Mouse (Mus musculus) gastrocnemius, adult 18-20 months (tissue): ENCODE measurements around the gene Cpm. TPM values are rescaled to one million over a fixed set of nuclear protein-coding genes. Genes with fewer than 3 reads are reported as not detected.
"Not testable (repeated sequence)": the region's sequence is repeated elsewhere in the genome, so short reads cannot be mapped to it uniquely, and the experiment has no call there.

Experiments
- DNase-seq: peaks from one replicate; pipeline ENCODE4 v3.0.0; 2021; ENCODE audit warnings: low spot score
- total RNA-seq, 2 experiments: library from RNA; stranded (reverse); gene quantifications; 2 replicates each; pipeline ENCODE4 v1.2.3; 2021

The Cpm gene
- total RNA-seq, 2 experiments from 2014 or later: 2.5 to 2.9 TPM

- no peak for DNase-seq
Measured at GRCm38 (mm10) chr10:117605283-117606243, 23.7 kb upstream of the Cpm start.

GRCm38 (mm10) chr10:117606423-117606822 is 22.9 kb upstream of the Cpm start:
- no peak for DNase-seq

- DNase-seq: no peak
Measured at GRCm38 (mm10) chr10:117607051-117607803, 22.1 kb upstream of the Cpm start.

GRCm38 (mm10) chr10:117607804-117608279 is 21.5 kb upstream of the Cpm start:
- no peak for DNase-seq

GRCm38 (mm10) chr10:117608487-117608886 is 20.8 kb upstream of the Cpm start:
- DNase-seq: no peak

GRCm38 (mm10) chr10:117608988-117609809 is 20.1 kb upstream of the Cpm start:
- DNase-seq: no peak

- DNase-seq: no peak
Measured at GRCm38 (mm10) chr10:117609810-117610090, 19.6 kb upstream of the Cpm start.

GRCm38 (mm10) chr10:117610160-117610764 is 19.0 kb upstream of the Cpm start:
- DNase-seq: no peak

- no peak for DNase-seq
Measured at GRCm38 (mm10) chr10:117610794-117611384, 18.4 kb upstream of the Cpm start.

- no peak for DNase-seq
Measured at GRCm38 (mm10) chr10:117611503-117611902, 17.8 kb upstream of the Cpm start.

GRCm38 (mm10) chr10:117611976-117612375 is 17.3 kb upstream of the Cpm start:
- DNase-seq: no peak

GRCm38 (mm10) chr10:117612621-117613584 is 16.4 kb upstream of the Cpm start:
- DNase-seq: no peak

- no peak for DNase-seq
Measured at GRCm38 (mm10) chr10:117613960-117614359, 15.3 kb upstream of the Cpm start.

- DNase-seq: no peak
Measured at GRCm38 (mm10) chr10:117614387-117614786, 14.9 kb upstream of the Cpm start.

- no peak for DNase-seq
Measured at GRCm38 (mm10) chr10:117615239-117615638, 14.1 kb upstream of the Cpm start.

- no peak for DNase-seq
Measured at GRCm38 (mm10) chr10:117615746-117616145, 13.6 kb upstream of the Cpm start.

- DNase-seq: no peak
Measured at GRCm38 (mm10) chr10:117616191-117616680, 13.1 kb upstream of the Cpm start.

- not testable (repeated sequence) for DNase-seq
Measured at GRCm38 (mm10) chr10:117616765-117617164, 12.5 kb upstream of the Cpm start.

- no peak for DNase-seq
Measured at GRCm38 (mm10) chr10:117617568-117618345, 11.5 kb upstream of the Cpm start.
